Mouse (Mus musculus) heart, adult 2 months (tissue): ENCODE measurements at regions not wholly inside any gene's neighbourhood (a gene's known extent, or its start where the extent isn't known, plus 50 kb on each side); places are given as distances from the start of the nearest gene placed in this dataset.

Source experiments
- DNase-seq, 2 experiments: peaks; one replicate each; pipeline ENCODE4 v3.0.0; 2021
- H3K27ac ChIP-seq: fragments of 200-600 bp; 2 replicates; pipeline ENCODE4 v1.8.1; 2022
- H3K27me3 ChIP-seq: fragments of 200-500 bp; 2 replicates; pipeline ENCODE4 v1.6.1; 2012; ENCODE audit warnings: mild to moderate bottlenecking, low read length, inconsistent platforms, mixed read lengths; ENCODE audit not compliant: control insufficient read depth, insufficient read depth
- H3K36me3 ChIP-seq: fragments of 200-500 bp; 2 replicates; pipeline ENCODE4 v1.6.1; 2012; ENCODE audit warnings: low read length, inconsistent platforms; ENCODE audit not compliant: control insufficient read depth, insufficient read depth
- H3K4me1 ChIP-seq: fragments of 200-500 bp; 2 replicates; pipeline ENCODE4 v1.6.1; 2011; ENCODE audit warnings: low read length; ENCODE audit not compliant: control insufficient read depth, insufficient read depth
- H3K4me3 ChIP-seq: fragments of 200-600 bp; 2 replicates; pipeline ENCODE4 v1.8.1; 2022
- H3K79me2 ChIP-seq: fragments of 200-500 bp; replicated peaks from 2 replicates; pipeline ENCODE4 v1.6.1; 2012; ENCODE audit warnings: mild to moderate bottlenecking, inconsistent platforms, low read length, moderate library complexity, mixed read lengths; ENCODE audit not compliant: control insufficient read depth, insufficient read depth
- H3K9ac ChIP-seq: fragments of 200-500 bp; 2 replicates; pipeline ENCODE4 v1.6.1; 2012; ENCODE audit warnings: low read depth, mild to moderate bottlenecking, control low read depth, inconsistent platforms, low read length, mixed read lengths
- CTCF ChIP-seq: fragments of 200-600 bp; IDR thresholded peaks from 2 replicates; pipeline ENCODE4 v1.8.1; 2022; ENCODE audit warnings: antibody characterized with exemption, mild to moderate bottlenecking, moderate library complexity
- EP300 ChIP-seq: fragments of 200-500 bp; IDR thresholded peaks from 2 replicates; pipeline ENCODE4 v1.6.1; 2011; ENCODE audit warnings: low read depth, low read length, control low read depth; ENCODE audit not compliant: insufficient read depth
- POLR2A ChIP-seq: fragments of 200-500 bp; IDR thresholded peaks from 2 replicates; pipeline ENCODE4 v1.6.1; 2011; ENCODE audit warnings: mild to moderate bottlenecking, low read depth, low read length, control low read depth; ENCODE audit not compliant: insufficient read depth
- WGBS: fragments of 180-500 bp; shearing (Covaris S2); methylation state at CpG from one replicate; pipeline ENCODE4 v1.1.7; 2018; 5-methylcytosine and 5-hydroxymethylcytosine counted together
- intact Hi-C: fragments of 180-260 bp; cut with DNase I; formaldehyde crosslinking; loops from one replicate; pipeline ENCODE4 v1.15.1; 2025

GRCm38 (mm10) chr12:10266201-10266600 lies 103.6 kb upstream of the Nt5c1b start:
- H3K4me1 ChIP-seq: no peaks in the 10 kb centered on the region
- 84% methylated on average over 1 of the region's 1 CpGs for WGBS
- intact Hi-C loops: no loop called here
- no peak overlapping the region for H3K9ac ChIP-seq
- H3K4me3 ChIP-seq: no peak overlapping the region
- no peak for DNase-seq
- H3K27ac ChIP-seq: no peak overlapping the region
- no peak for TF ChIP-seq POLR2A
- no peak for TF ChIP-seq EP300
- no peak for TF ChIP-seq CTCF
- no peaks in the 10 kb centered on the region for H3K36me3 ChIP-seq
- H3K27me3 ChIP-seq: no peaks in the 10 kb centered on the region
- H3K79me2 ChIP-seq: no peaks in the 10 kb centered on the region

GRCm38 (mm10) chr12:10272038-10272437 lies 97.7 kb upstream of the Nt5c1b start:
- 86% methylated on average over 5 of the region's 5 CpGs for WGBS
- Histone ChIP-seq H3K79me2 (no peaks in the 10 kb centered on the region), H3K4me3 (no peak overlapping the region), H3K27me3 (no peaks in the 10 kb centered on the region), H3K4me1 (no peaks in the 10 kb centered on the region), H3K36me3 (no peaks in the 10 kb centered on the region), H3K27ac (no peak overlapping the region), H3K9ac (no peak overlapping the region)
- no peak for DNase-seq
- intact Hi-C loops: no loop called here
- TF ChIP-seq CTCF: no peak
- no peak for TF ChIP-seq POLR2A
- no peak for TF ChIP-seq EP300

GRCm38 (mm10) chr12:10275226-10275625 lies 94.5 kb upstream of the Nt5c1b start:
- H3K27me3 ChIP-seq: no peaks in the 10 kb centered on the region
- H3K4me1 ChIP-seq: no peaks in the 10 kb centered on the region
- no peak overlapping the region for H3K9ac ChIP-seq
- no peaks in the 10 kb centered on the region for H3K79me2 ChIP-seq
- whole genome bisulfite sequencing: 78% methylated on average over 1 of the region's 1 CpGs
- H3K4me3 ChIP-seq: no peak overlapping the region
- DNase-seq: no peak
- intact Hi-C loops: no loop called here
- no peak overlapping the region for H3K27ac ChIP-seq
- TF ChIP-seq POLR2A (no peak), CTCF (no peak), EP300 (no peak)
- no peaks in the 10 kb centered on the region for H3K36me3 ChIP-seq

GRCm38 (mm10) chr12:10292646-10293045 lies 77.1 kb upstream of the Nt5c1b start:
- no peak for TF ChIP-seq POLR2A
- TF ChIP-seq EP300: no peak
- no peak for TF ChIP-seq CTCF
- H3K36me3 ChIP-seq: no peaks in the 10 kb centered on the region
- H3K79me2 ChIP-seq: no peaks in the 10 kb centered on the region
- no peak overlapping the region for H3K9ac ChIP-seq
- 72% methylated on average over 4 of the region's 4 CpGs for WGBS
- intact Hi-C loops: no loop called here
- no peaks in the 10 kb centered on the region for H3K27me3 ChIP-seq
- no peak for DNase-seq
- no peaks in the 10 kb centered on the region for H3K4me1 ChIP-seq
- no peak overlapping the region for H3K4me3 ChIP-seq
- no peak overlapping the region for H3K27ac ChIP-seq

GRCm38 (mm10) chr12:10305970-10306369 lies 63.8 kb upstream of the Nt5c1b start:
- intact Hi-C loops: no loop called here

More at GRCm38 (mm10) chr12:10305970-10306369, 63.8 kb upstream of the Nt5c1b start:
- no peak for DNase-seq
- no peak overlapping the region for H3K27ac ChIP-seq
- no peak overlapping the region for H3K9ac ChIP-seq
- no peaks in the 10 kb centered on the region for H3K36me3 ChIP-seq
- H3K4me3 ChIP-seq: no peak overlapping the region
- H3K79me2 ChIP-seq: no peaks in the 10 kb centered on the region
- no peak for TF ChIP-seq CTCF
- no peak for TF ChIP-seq EP300
- no peak for TF ChIP-seq POLR2A
- H3K4me1 ChIP-seq: no peaks in the 10 kb centered on the region
- H3K27me3 ChIP-seq: no peaks in the 10 kb centered on the region
